Mouse (Mus musculus): ENCODE data around the gene Caln1.

Gene Caln1

DNA sequence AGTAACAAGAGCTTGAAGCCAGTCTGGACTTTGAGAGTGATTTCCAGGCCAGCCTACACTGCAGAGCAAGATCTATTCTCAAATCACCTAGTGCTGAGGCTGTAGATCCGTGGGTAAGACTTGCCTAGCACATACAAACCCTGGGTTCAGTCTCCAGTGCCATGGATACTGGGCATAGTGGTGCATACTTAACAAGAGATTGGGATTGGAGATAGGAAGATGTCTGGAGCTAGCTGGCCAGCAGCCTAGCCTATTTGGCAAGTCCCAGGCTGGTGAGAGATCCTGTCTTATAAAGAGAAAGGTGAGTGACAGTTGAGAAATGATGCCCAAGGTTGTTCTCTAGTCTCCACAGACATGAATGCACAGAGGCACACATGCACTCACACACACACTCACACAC, 441.6 kb downstream of the Caln1 start:
- in situ Hi-C loops (cut with MboI, MseI), result no loop called here

DNA sequence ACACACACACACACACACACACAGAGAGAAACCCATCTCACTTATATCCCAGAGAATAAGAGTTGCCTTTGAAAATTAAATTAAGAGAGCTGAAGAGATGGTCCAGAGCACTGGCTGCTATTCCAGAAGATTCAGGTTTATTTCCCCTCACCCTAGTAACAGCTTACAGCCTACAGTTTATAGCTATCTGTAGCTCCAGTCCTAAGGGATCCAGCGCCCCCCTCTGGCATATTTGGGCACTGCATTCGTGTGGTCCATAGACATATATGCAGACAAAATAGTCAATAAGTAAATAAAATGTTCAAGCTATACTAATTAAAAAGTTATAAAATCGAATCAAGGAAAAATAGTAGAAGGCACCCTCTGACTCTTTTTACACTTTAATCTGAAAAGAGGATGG, 442.0 kb downstream of the Caln1 start:
- in situ Hi-C loops (cut with MboI, MseI), result no loop called here

DNA sequence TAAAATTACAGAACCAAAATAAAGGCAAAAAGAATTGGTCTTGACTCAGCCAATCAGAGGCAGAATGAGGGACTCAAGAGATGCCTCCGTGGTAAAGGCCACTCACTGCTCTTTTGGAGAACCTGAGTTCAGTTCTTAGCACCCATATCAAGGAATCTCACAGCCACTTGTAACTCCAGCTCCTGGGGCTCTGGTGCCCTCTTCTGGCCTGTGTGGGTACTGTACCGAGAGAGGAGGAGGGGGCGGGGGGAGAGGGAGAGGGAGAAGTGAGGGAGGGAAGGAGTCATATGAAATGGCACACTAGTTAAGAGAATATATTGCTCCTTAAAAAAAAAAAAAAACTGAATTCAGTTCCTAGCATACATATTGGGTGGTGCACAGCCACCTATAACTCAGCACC, 442.7 kb downstream of the Caln1 start:
- in situ Hi-C loops (cut with MboI, MseI), result no loop called here

DNA sequence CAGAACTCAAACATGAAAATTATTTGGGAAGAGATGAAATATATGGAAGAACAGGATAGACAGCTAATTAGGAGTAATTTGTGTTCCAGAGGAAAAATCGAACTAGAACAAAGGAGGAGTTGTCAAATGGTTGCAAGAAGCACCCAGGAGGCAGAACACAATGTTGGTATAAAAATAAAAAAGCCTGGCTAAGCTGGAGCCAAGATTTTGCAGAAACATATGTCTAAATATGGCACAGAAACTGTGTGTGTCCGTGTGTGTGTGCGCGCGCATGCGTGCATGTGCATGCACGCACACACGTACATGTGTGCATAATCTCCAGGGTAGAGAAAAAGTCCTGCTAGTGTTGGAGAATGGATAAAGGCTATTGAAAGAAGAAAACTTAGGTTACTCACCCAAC, 443.3 kb downstream of the Caln1 start:
- in situ Hi-C loops (cut with MboI, MseI), result no loop called here

GRCm38 (mm10) chr5:130813089-130813488, 443.8 kb downstream of the Caln1 start:
- in situ Hi-C loops (cut with MboI, MseI), result no loop called here

- in situ Hi-C loops (cut with MboI, MseI), result no loop called here
Measured at GRCm38 (mm10) chr5:130815352-130815751, 446.1 kb downstream of the Caln1 start.

- in situ Hi-C loops (cut with MboI, MseI), result no loop called here
Measured at GRCm38 (mm10) chr5:130820021-130820648, 450.9 kb downstream of the Caln1 start.

- in situ Hi-C loops (cut with MboI, MseI), result no loop called here
Measured at GRCm38 (mm10) chr5:130820661-130821060, 451.4 kb downstream of the Caln1 start.

DNA sequence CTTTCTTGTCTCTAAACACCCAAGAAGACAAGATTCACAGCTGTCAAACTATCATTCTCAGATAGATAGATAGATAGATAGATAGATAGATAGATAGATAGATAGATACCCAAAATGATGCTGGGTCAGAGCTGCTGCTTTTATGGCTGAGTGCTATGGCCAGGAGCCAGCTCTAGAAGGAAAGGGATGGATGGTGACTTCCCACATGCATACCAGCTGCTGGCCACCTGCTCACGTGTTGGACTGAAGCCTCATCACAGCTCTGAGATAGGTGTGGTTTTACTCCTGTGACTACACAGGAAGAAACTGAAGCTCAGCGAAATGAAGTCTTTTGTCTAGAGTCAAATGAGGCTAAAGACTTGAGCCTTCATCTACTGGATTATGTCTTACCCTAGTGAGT, 456.5 kb downstream of the Caln1 start:
- in situ Hi-C loops (cut with MboI, MseI), result no loop called here

GRCm38 (mm10) chr5:130848562-130848961, 479.3 kb downstream of the Caln1 start:
- in situ Hi-C loops (cut with MboI, MseI), result no loop called here

DNA sequence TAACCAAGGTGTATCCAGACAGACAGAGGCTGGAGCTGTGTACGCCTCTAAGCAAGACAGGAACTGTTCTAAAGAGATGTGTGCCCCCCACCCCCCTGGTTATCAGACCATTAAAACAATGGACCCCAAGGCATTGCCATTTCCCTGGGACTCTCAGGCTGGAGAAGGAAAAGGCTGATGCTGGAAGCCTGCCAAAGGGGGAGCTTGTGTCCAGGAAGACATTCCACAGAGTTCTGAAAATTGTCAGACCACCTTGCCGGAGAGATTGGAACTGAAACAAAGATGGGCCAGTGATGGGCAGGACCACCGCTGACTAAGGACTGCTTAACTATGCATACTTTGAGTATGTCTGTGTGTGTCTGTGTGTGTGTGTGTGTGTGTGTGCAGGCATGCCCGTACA, 480.4 kb downstream of the Caln1 start:
- in situ Hi-C loops (cut with MboI, MseI), result loop anchor here (10.0 kb wide), 1 partner anchor 445 kb away; no protein-coding TSS in a partner anchor

GRCm38 (mm10) chr5:130852182-130852581, 482.9 kb downstream of the Caln1 start:
- in situ Hi-C loops (cut with MboI, MseI), result loop anchor here (10.0 kb wide), 1 partner anchor 447 kb away; no protein-coding TSS in a partner anchor

- in situ Hi-C loops (cut with MboI, MseI), result loop anchor here (10.0 kb wide), 1 partner anchor 449 kb away; no protein-coding TSS in a partner anchor
Measured at GRCm38 (mm10) chr5:130853371-130853770, 484.1 kb downstream of the Caln1 start.

- in situ Hi-C loops (cut with MboI, MseI), result loop anchor here (10.0 kb wide), 1 partner anchor 450 kb away; no protein-coding TSS in a partner anchor
Measured at GRCm38 (mm10) chr5:130854430-130854829, 485.2 kb downstream of the Caln1 start.

DNA sequence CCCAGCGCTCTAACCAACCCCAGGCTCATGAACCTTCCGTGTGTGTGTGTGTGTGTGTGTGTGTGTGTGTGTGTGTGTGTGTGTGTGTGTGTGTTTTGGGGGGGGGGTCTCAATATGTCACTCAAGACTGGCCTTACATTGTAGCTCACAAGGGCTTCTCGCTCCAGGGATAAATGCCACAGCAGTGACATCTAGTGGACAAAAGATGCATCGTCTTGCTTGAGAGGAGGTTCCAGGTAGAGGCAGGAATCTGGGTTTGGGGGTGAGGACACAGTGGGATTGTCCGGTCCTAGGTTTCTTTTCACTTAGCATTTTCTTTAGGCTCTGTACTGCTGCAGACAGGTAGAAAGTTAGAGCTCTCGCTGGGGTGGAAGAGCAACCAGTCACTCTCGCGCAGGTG, 488.9 kb downstream of the Caln1 start:
- in situ Hi-C loops (cut with MboI, MseI), result loop anchor here (5.0 to 10.0 kb wide), 2 partner anchors 453 to 581 kb away; no protein-coding TSS in a partner anchor

GRCm38 (mm10) chr5:130858706-130859105, 489.5 kb downstream of the Caln1 start:
- in situ Hi-C loops (cut with MboI, MseI), result loop anchor here (5.0 to 10.0 kb wide), 2 partner anchors 454 to 581 kb away; no protein-coding TSS in a partner anchor

DNA sequence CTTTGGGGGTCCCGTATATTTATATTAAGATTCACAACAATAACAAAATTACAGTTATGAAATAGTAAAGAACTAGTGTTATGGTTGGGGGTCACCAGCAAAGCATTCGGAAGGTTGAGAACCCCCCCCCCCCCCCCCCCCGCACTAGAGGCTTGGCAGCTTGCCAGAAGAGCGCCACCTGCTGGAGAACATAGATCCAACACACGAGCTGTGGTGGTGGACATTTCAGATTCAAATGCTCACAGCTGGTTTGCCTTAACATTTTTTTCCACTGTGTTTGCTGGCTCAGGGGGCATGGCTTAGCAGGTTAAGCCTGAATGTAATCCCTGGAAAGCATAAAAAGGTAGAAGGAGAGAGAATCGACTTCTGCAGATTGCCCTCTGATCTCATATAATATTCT, 490.5 kb downstream of the Caln1 start:
- in situ Hi-C loops (cut with MboI, MseI), result loop anchor here (5.0 to 10.0 kb wide), 3 partner anchors 455 to 582 kb away; no protein-coding TSS in a partner anchor

DNA sequence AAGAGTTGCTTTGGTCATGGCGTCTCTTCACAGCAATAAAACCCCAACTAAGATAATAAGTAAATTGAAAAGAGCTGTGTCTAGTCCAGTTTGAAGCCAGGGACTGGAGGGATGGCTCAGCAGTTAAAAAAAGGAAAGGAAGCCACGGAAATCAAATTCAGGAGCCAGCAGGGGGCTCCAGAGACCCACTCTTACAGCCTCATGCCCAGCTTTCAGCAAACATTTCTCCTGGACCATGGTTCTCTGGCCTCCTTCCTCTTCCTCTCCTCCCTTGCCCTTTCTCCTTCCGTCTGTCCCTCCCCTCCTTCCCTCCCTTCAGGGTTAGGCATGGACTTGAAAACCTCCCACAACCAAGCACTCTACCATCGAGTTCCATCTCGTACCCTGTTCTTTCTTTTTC, 493.0 kb downstream of the Caln1 start:
- in situ Hi-C loops (cut with MboI, MseI), result loop anchor here (10.0 kb wide), 1 partner anchor 562 kb away; no protein-coding TSS in a partner anchor

DNA sequence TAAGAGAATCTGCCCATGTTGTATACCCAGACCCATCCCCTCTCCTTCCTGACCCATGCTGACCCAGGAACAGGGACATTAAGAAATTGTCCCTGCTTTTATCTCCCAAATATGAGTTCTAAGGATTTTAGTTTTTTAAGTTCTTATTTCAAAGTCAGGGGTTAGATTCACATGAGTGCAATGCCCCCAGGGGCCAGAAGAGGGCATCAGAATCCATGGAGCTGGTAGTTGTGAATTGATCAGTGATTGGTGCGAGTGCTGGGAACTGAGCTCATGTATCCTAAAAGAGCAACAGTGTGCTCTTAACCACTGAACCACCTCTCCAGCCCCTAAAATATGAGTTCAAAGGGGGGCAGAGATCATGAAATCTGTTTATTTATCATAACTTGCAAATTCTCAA, 500.6 kb downstream of the Caln1 start:
- in situ Hi-C loops (cut with MboI, MseI), result loop anchor here (10.0 kb wide), 1 partner anchor 555 kb away; no protein-coding TSS in a partner anchor

- in situ Hi-C loops (cut with MboI, MseI), result no loop called here
Measured at GRCm38 (mm10) chr5:130871086-130871485, 501.8 kb downstream of the Caln1 start.

DNA sequence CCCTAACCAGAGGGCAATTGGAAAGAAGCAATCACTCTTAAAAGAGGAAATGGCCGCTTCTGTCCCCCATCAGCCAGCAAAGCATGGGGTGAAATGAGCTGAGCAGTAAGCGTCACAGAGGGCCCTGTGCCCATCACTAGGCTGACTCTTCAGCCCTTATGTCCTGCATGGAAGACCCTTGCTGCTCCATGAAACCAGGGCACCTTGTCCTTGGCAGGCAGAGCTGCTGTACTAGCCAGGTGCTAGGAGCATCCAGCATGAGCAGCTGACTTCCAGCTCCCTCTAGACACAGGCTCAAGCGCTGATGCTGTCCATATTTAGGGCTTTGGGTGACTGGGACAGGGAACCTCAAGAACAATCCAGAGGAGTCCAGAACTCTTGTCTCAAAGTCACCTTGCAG, 506.1 kb downstream of the Caln1 start:
- in situ Hi-C loops (cut with MboI, MseI), result no loop called here

- in situ Hi-C loops (cut with MboI, MseI), result no loop called here
Measured at GRCm38 (mm10) chr5:130880331-130880730, 511.1 kb downstream of the Caln1 start.

- in situ Hi-C loops (cut with MboI, MseI), result no loop called here
Measured at GRCm38 (mm10) chr5:130891735-130892134, 522.5 kb downstream of the Caln1 start.
